Mouse (Mus musculus): ENCODE results near the gene Ogfr.

Ogfr gene

GRCm38 (mm10) chr2:180610283-180610682, 21.2 kb downstream of the Ogfr start:
- no peak for DNase-seq

GRCm38 (mm10) chr2:180611882-180612281, 22.8 kb downstream of the Ogfr start:
- no peak for DNase-seq

GRCm38 (mm10) chr2:180641576-180642554, 52.8 kb downstream of the Ogfr start:
- no peak for DNase-seq

- DNase-seq, result no peak
These were observed 53.7 kb downstream of the Ogfr start, which contains the start of gene Tcfl5 for GRCm38 (mm10) chr2:180642555-180643260. TSS of gene Tcfl5 (minus strand) at chr2:180642708.

GRCm38 (mm10) chr2:180643626-180644025, 54.6 kb downstream of the Ogfr start:
- no peak for DNase-seq
